Mouse (Mus musculus) forebrain, embryonic 14.5 days (tissue): ENCODE results near the gene Gaa. TPM values are rescaled to one million over a fixed set of nuclear protein-coding genes. Genes with fewer than 3 reads are reported as not detected.
A peak's percentile ranks its signal among the peaks of the same experiment; 100 is the strongest.
"Not testable (repeated sequence)": the region's sequence is repeated elsewhere in the genome, so short reads cannot be mapped to it uniquely, and the experiment has no call there.

Experiments used
- ATAC-seq: fragments of 200-750 bp; cut with Nextera tagmentation; 2 replicates; pipeline ENCODE4 v1.8.0; 2017; ENCODE audit warnings: mild to moderate bottlenecking, moderate library complexity
- DNase-seq: peaks from one replicate; pipeline ENCODE4 v3.0.0-alpha.2; 2015; ENCODE audit warnings: low spot score
- H3K27ac ChIP-seq: fragments of 300-500 bp; sonication (generic); 2 replicates; pipeline ENCODE4 v1.5.1; 2014; ENCODE audit warnings: low read depth, mild to moderate bottlenecking, control low read depth, low read length, moderate library complexity
- H3K27me3 ChIP-seq: fragments of 300-500 bp; sonication (generic); replicated peaks from 2 replicates; pipeline ENCODE4 v1.6.1; 2014; ENCODE audit warnings: low read length, control low read depth, mixed read lengths; ENCODE audit not compliant: control insufficient read depth, insufficient read depth
- H3K36me3 ChIP-seq: fragments of 300-500 bp; sonication (generic); 2 replicates; pipeline ENCODE4 v1.6.1; 2014; ENCODE audit warnings: low read length, control low read depth; ENCODE audit not compliant: control insufficient read depth, insufficient read depth
- H3K4me1 ChIP-seq: fragments of 300-500 bp; sonication (generic); 2 replicates; pipeline ENCODE4 v1.6.1; 2014; ENCODE audit warnings: antibody characterized with exemption, low read length, control low read depth; ENCODE audit not compliant: control insufficient read depth, insufficient read depth
- H3K4me2 ChIP-seq: fragments of 300-500 bp; sonication (generic); 2 replicates; pipeline ENCODE4 v1.6.1; 2014; ENCODE audit warnings: mild to moderate bottlenecking, control low read depth, low read length
- H3K4me3 ChIP-seq: fragments of 300-500 bp; sonication (generic); 2 replicates; pipeline ENCODE4 v1.5.1; 2014; ENCODE audit warnings: low read depth, low read length, control low read depth
- H3K9ac ChIP-seq: fragments of 300-500 bp; sonication (generic); 2 replicates; pipeline ENCODE4 v1.6.1; 2014; ENCODE audit warnings: mild to moderate bottlenecking, low read length, control low read depth, moderate library complexity
- H3K9me3 ChIP-seq: fragments of 300-500 bp; sonication (generic); replicated peaks from 2 replicates; pipeline ENCODE4 v1.6.1; 2016; ENCODE audit warnings: low read length, control low read depth, mixed read lengths; ENCODE audit not compliant: control insufficient read depth
- WGBS: fragments of 180-500 bp; shearing (Covaris S2); extraction: QIAGEN DNeasy Blood & Tissue Kit; methylation state at CpG from one replicate; pipeline ENCODE4 v1.1.7; 2014; 5-methylcytosine and 5-hydroxymethylcytosine counted together
- polyA plus RNA-seq: library from polyadenylated mRNA; unstranded; fragments of >200 nt; fragmentation: Nextera tagmentation; extraction: Ambion mirVana; gene quantifications from 2 replicates; pipeline ENCODE4 v1.2.1, GENCODE M21; 2014

Gaa gene
- polyA plus RNA-seq, 1 experiment from 2014 or later = 28.3 TPM

- Histone ChIP-seq H3K4me3 (no peak overlapping the region), H3K9ac (no peak overlapping the region), H3K4me1 (no peaks in the 10 kb centered on the region), H3K9me3 (no peaks in the 10 kb centered on the region), H3K36me3 (peaks cover 87% of the 10 kb centered on the region), H3K27me3 (no peaks in the 10 kb centered on the region), H3K27ac (no peak overlapping the region), H3K4me2 (no peak overlapping the region)
- ATAC-seq (no peak), DNase-seq (no peak)
- 92% methylated on average over 20 of the region's 20 CpGs for WGBS
Measured at GRCm38 (mm10) chr11:119287207-119287992, 19.7 kb downstream of the Gaa start.

GRCm38 (mm10) chr11:119292861-119293260, 25.2 kb downstream of the Gaa start:
- 93% methylated on average over 8 of the region's 8 CpGs for WGBS
- H3K4me2 ChIP-seq, H3K27me3 ChIP-seq, H3K27ac ChIP-seq, H3K4me1 ChIP-seq, H3K9ac ChIP-seq, H3K9me3 ChIP-seq, DNase-seq, ATAC-seq, H3K4me3 ChIP-seq: not testable (repeated sequence)
- peaks cover 98% of the 10 kb centered on the region for H3K36me3 ChIP-seq

- 88% methylated on average over 6 of the region's 6 CpGs for WGBS
- DNase-seq = no peak
- H3K4me3 ChIP-seq = no peak overlapping the region
- H3K36me3 ChIP-seq = peaks cover 52% of the 10 kb centered on the region
- H3K4me1 ChIP-seq = peaks cover 12% of the 10 kb centered on the region
- no peak overlapping the region for H3K4me2 ChIP-seq
- ATAC-seq = no peak
- H3K9ac ChIP-seq = no peak overlapping the region
- H3K9me3 ChIP-seq = no peaks in the 10 kb centered on the region
- no peak overlapping the region for H3K27ac ChIP-seq
- no peaks in the 10 kb centered on the region for H3K27me3 ChIP-seq
Measured at GRCm38 (mm10) chr11:119297996-119298395, 30.3 kb downstream of the Gaa start.

- Histone ChIP-seq H3K36me3 (peaks cover 43% of the 10 kb centered on the region), H3K9me3 (no peaks in the 10 kb centered on the region), H3K27me3 (no peaks in the 10 kb centered on the region), H3K4me1 (peaks cover 12% of the 10 kb centered on the region), H3K4me3 (peak overlapping the region; percentile 94), H3K27ac (no peak overlapping the region), H3K4me2 (peak overlapping the region; percentile 95), H3K9ac (peak overlapping the region; percentile 96)
- no peak for DNase-seq
- ATAC-seq = no peak
- 21% methylated on average over 7 of the region's 7 CpGs for WGBS
Measured at GRCm38 (mm10) chr11:119298917-119299316, 31.2 kb downstream of the Gaa start.

- Histone ChIP-seq H3K27ac (peak within 1 kb of the TSS; percentile 98), H3K4me1 (peaks cover 12% of the 10 kb centered on the region), H3K27me3 (no peaks in the 10 kb centered on the region), H3K36me3 (peaks cover 36% of the 10 kb centered on the region), H3K4me3 (peak within 1 kb of the TSS; percentile 94), H3K9me3 (no peaks in the 10 kb centered on the region), H3K9ac (peak within 1 kb of the TSS; percentile 96), H3K4me2 (peak within 1 kb of the TSS; percentile 95)
- WGBS = under 1% methylated on average over 89 of the region's 89 CpGs
- DNase-seq (peak; percentile 98), ATAC-seq (peak; percentile 97)
Measured at GRCm38 (mm10) chr11:119299391-119300245, 31.9 kb downstream of the Gaa start, which contains the start of gene Eif4a3. Gene Eif4a3 (minus strand): TSS chr11:119300089.

- WGBS = 1% methylated on average over 31 of the region's 31 CpGs
- DNase-seq = no peak
- peak overlapping the region; percentile 74 for H3K4me2 ChIP-seq
Measured at GRCm38 (mm10) chr11:119300246-119300935, 32.7 kb downstream of the Gaa start.

GRCm38 (mm10) chr11:119300986-119301385, 33.3 kb downstream of the Gaa start:
- no peaks in the 10 kb centered on the region for H3K9me3 ChIP-seq
- H3K27ac ChIP-seq = no peak overlapping the region
- ATAC-seq (no peak), DNase-seq (no peak)
- peaks cover 22% of the 10 kb centered on the region for H3K36me3 ChIP-seq
- no peak overlapping the region for H3K9ac ChIP-seq
- H3K27me3 ChIP-seq = no peaks in the 10 kb centered on the region
- no peak overlapping the region for H3K4me3 ChIP-seq
- peaks cover 12% of the 10 kb centered on the region for H3K4me1 ChIP-seq
- H3K4me2 ChIP-seq = peak overlapping the region; percentile 74; the same call in 1 of the 2 replicates
- WGBS = 25% methylated on average over 2 of the region's 2 CpGs

More at GRCm38 (mm10) chr11:119300246-119300935, 32.7 kb downstream of the Gaa start:
- no peak; the same call in 1 of the 2 replicates for ATAC-seq
- Histone ChIP-seq H3K27ac (peak overlapping the region; percentile 98), H3K4me1 (peaks cover 12% of the 10 kb centered on the region), H3K9ac (peak overlapping the region; percentile 96), H3K27me3 (no peaks in the 10 kb centered on the region), H3K36me3 (peaks cover 28% of the 10 kb centered on the region), H3K4me3 (peak overlapping the region; percentile 94), H3K9me3 (no peaks in the 10 kb centered on the region)

GRCm38 (mm10) chr11:119304904-119305712, 37.4 kb downstream of the Gaa start:
- H3K9ac ChIP-seq = no peak overlapping the region

More at GRCm38 (mm10) chr11:119304904-119305712, 37.4 kb downstream of the Gaa start:
- Histone ChIP-seq H3K36me3 (no peaks in the 10 kb centered on the region), H3K4me1 (0 out of 2 replicates have a peak, but pooled peaks cover 3% of the 10 kb centered on the region), H3K9me3 (no peaks in the 10 kb centered on the region), H3K4me3 (no peak overlapping the region), H3K27ac (no peak overlapping the region), H3K27me3 (no peaks in the 10 kb centered on the region), H3K4me2 (no peak overlapping the region)
- 40% methylated on average over 16 of the region's 16 CpGs for WGBS
- ATAC-seq (0 out of 2 replicates have a peak, but pooled peaks have one; percentile 32), DNase-seq (peak; percentile 71)
